Mouse (Mus musculus): ENCODE results near the gene Catsperd. TPM values are rescaled to one million over a fixed set of nuclear protein-coding genes. Genes with fewer than 3 reads are reported as not detected.

The Catsperd gene
- total RNA-seq, 2 experiments from 2014 or later = 0.15 TPM; not detected in 1

DNA sequence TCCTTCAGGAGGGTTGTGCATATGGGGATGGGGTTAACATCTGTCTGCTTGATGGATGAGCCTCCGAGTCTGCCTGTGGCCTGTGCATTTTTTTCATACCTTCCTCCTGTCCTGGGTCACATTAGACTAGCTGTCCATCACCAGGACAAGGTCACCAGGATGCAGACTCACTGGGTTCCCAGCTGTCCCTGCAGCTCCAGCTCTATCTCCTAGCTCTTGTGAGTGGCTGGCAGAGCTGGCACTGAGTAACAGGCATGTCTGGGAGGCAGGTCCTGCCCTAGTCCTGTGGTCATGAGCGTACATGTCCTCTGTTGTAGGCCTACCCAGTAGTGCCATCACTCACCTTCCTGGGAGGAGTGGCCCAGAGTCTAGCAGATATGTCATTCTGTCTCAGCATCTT is 72.5 kb downstream of the Catsperd start:
- intact Hi-C loops (cut with DNase I) = no loop called here

DNA sequence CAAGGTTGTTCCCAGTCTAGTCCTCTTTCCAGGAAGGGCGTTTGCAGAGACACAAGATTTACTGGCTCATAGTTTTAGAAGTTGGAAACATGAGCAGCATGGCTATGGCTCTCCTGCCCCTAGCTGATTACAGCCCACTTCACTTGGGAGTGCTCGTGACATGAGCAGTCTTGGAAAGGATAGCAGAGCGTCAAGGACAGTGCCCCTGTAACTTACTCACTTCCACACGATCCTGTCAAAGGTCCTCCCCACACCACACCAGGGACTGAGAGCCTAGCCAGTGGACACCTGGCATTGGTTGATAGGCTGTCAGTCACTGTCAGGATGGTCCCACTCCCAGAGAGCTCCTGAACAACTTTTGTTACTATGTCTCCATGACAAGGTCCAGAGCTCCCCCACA is 75.1 kb downstream of the Catsperd start:
- no peak for DNase-seq
- intact Hi-C loops (cut with DNase I) = no loop called here

More for the DNA sequence above, 72.5 kb downstream of the Catsperd start:
- no peak for DNase-seq

DNA sequence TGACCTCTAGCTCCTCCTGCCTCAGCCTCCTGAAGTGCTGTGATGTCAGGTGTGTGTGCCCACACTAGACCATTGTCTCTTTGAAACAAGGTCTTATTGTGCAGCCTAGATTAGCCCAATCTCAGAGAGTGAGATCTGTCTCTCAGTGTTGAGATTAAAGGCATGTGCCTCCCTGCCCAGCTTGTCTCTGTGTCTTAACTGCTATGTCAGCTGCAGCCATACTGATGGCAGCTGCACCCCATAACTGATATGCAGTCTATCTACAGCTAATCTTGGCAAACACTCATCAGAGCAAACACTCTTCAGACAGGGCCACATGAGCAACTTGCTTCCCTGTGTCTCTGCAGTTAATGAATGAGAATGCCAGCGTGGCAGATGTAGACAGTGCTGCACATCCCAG is 78.6 kb downstream of the Catsperd start:
- DNase-seq = no peak
- intact Hi-C loops (cut with DNase I) = no loop called here

DNA sequence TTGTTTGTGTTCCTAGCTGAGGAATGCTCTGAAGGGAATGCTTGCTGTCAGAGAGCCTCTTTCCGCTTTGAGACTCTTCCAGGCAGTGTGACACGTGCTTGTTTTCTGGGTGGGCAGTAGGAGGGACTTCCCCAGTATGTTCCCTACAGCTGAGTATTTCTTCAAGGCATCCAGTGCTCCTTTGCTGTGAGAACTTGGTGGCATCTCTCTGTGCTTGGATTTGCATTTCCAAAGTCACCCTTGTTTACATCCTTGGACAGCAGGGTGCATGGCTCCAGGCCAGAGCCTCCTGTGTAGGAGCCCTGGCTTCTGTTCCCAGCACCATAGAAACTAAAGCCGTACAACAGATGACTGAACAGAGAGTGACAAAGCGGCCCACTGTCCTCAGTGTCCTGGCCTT is 80.7 kb downstream of the Catsperd start:
- DNase-seq = no peak
- intact Hi-C loops (cut with DNase I) = no loop called here

DNA sequence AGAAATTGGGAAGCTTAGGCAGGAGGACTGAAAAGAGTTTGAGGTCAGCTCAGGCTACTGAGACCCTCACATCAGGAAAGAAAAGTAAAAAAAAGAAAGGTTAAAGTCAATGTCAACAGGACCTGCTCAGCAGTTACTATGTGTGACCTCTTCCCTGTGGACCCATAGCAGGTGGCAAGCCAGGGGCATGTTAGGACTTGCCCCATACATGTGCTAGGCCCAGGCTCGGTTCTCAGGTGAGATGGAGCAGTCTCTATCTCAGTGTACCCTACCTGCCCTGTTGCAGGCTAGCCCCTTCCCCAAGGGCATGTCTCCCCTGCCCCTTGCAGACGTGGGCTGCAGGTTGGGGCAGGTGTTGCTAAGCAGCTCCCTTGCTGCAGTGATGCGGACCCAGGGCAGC is 81.8 kb downstream of the Catsperd start:
- DNase-seq = no peak
- intact Hi-C loops (cut with DNase I) = no loop called here

Other genes with a start within 250 kb of the Catsperd start
- gene Ptprs, start 151.7 kb upstream of the Catsperd start, total RNA-seq (2021) = 10 to 100 TPM; 35.0 to 45.6 TPM
- not detected for gene Znrf4, start 115.7 kb upstream of the Catsperd start, total RNA-seq (2021)
- gene Gm20219, start 73.8 kb upstream of the Catsperd start, total RNA-seq (2021) = under 1 TPM; 0.27 to 0.74 TPM
- gene Safb2, start 43.6 kb upstream of the Catsperd start, total RNA-seq (2021) = 10 to 100 TPM; 29.6 to 34.2 TPM
- 10 to 100 TPM; 35.9 to 39.7 TPM for gene Safb, start 43.3 kb upstream of the Catsperd start, total RNA-seq (2021)
- gene 2410015M20Rik, start 18.4 kb upstream of the Catsperd start, total RNA-seq (2021) = 100 to 1,000 TPM; 130 to 135 TPM
- gene Rpl36, start 14.7 kb upstream of the Catsperd start, total RNA-seq (2021) = 100 to 1,000 TPM; 482 to 579 TPM
- 10 to 100 TPM; 60.6 to 62.6 TPM for gene Lonp1, start 1.3 kb upstream of the Catsperd start, total RNA-seq (2021)
- gene Ranbp3, start 45.2 kb downstream of the Catsperd start, total RNA-seq (2021) = 10 to 100 TPM; 37.0 to 37.1 TPM
- 100 to 1,000 TPM; 425 to 470 TPM for gene Ndufa11, start 89.6 kb downstream of the Catsperd start, total RNA-seq (2021)
- gene Vmac, start 89.9 kb downstream of the Catsperd start, total RNA-seq (2021) = 1 to 10 TPM; 3.3 to 3.4 TPM
- gene Nrtn, start 129.4 kb downstream of the Catsperd start, total RNA-seq (2021) = 1 to 10 TPM; 4.1 to 5.0 TPM
- 10 to 100 TPM; 13.4 to 16.1 TPM for gene Dus3l, start 136.6 kb downstream of the Catsperd start, total RNA-seq (2021)
- under 1 TPM in 1 of 2 experiments, not detected in 1; 0.12 TPM for gene Prr22, start 142.1 kb downstream of the Catsperd start, total RNA-seq (2021)
- gene Rfx2, start 202.9 kb downstream of the Catsperd start, total RNA-seq (2021) = 1 to 10 TPM; 1.8 to 2.5 TPM
- not detected for gene Acsbg2, start 246.3 kb downstream of the Catsperd start, total RNA-seq (2021)
- not detected for gene 1700061G19Rik, start 247.3 kb downstream of the Catsperd start, total RNA-seq (2021)